In genomic region chr2:172977409-172978130, GRCm38 (mm10) we compare ENCODE assay signal across 8 mouse cellular contexts. TPM values are rescaled to one million over a fixed set of nuclear protein-coding genes. Genes with fewer than 3 reads are reported as not detected.
A peak's percentile ranks its signal among the peaks of the same experiment; 100 is the strongest.
DNase-seq lines count a peak whose midpoint lies in the region; ATAC-seq and TF ChIP-seq lines count a peak whose summit lies in the region.

Spo11 (plus strand) TSS chr2:172977700.

- no peak for TF ChIP-seq POLR2A in testis, adult 2 months (IDR thresholded peaks at IDR 0.05; ENCODE audit: control insufficient read depth, low read depth, low read length)

- WGBS in forebrain, embryonic 11.5 days: 11% methylated on average over 14 of the region's 14 CpGs
- WGBS in liver, embryonic 14.5 days (ENCODE audit: insufficient replicate concordance): 10% methylated on average over 14 of the region's 14 CpGs

- H3K27ac ChIP-seq in testis, adult 2 months (ENCODE audit: control insufficient read depth, insufficient read depth, low read depth, low read length): no peak within 1 kb of the TSS
- peak within 1 kb of the TSS; percentile 48; the same call in 1 of the 2 replicates for H3K27ac ChIP-seq in forebrain, embryonic 11.5 days (ENCODE audit: low read depth, low read length)
- H3K27ac ChIP-seq in liver, embryonic 14.5 days: no peak within 1 kb of the TSS

- TF ChIP-seq EP300 in liver, embryonic 14.5 days (IDR thresholded peaks at IDR 0.05; ENCODE audit: low read depth): no peak

- H3K27me3 ChIP-seq in testis, adult 2 months (ENCODE audit: control insufficient read depth, insufficient read depth, low read length): no peaks in the 10 kb centered on the region
- no peaks in the 10 kb centered on the region for H3K27me3 ChIP-seq in forebrain, embryonic 11.5 days (ENCODE audit: control insufficient read depth, insufficient read depth, low read length)
- H3K27me3 ChIP-seq in liver, embryonic 14.5 days (ENCODE audit: control insufficient read depth, insufficient read depth, low read length): no peaks in the 10 kb centered on the region
- H3K27me3 ChIP-seq in splenic B cell, adult 2 months (ENCODE audit: control insufficient read depth, insufficient read depth, low read length, poor library complexity, severe bottlenecking): no peaks in the 10 kb centered on the region

- DNase-seq in testis, postnatal 10 days (ENCODE audit: low spot score): no peak
- peak; percentile 71 for DNase-seq in forebrain, embryonic 11.5 days (ENCODE audit: low spot score)
- DNase-seq in liver, embryonic 14.5 days (ENCODE audit: low read depth in 3 of 3, low spot score in 3 of 3): no peak
- DNase-seq in splenic B cell, adult 2 months (ENCODE audit: low read depth, low spot score): peak; percentile 51
- DNase-seq in right cerebral cortex, postnatal 36 days (ENCODE audit: low spot score in 2 of 2): no peak
- no peak for DNase-seq in ovary, postnatal 14 days (ENCODE audit: low spot score)
- DNase-seq in kidney, adult 9 months: no peak

- ATAC-seq in forebrain, embryonic 11.5 days (replicated peaks; ENCODE audit: low FRiP score): no peak; the same call in 1 of the 2 replicates
- ATAC-seq in liver, embryonic 14.5 days (ENCODE audit: insufficient read depth): no peak

- peak within 1 kb of the TSS; percentile 35 for H3K4me2 ChIP-seq in forebrain, embryonic 11.5 days (ENCODE audit: low read depth, low read length, severe bottlenecking)
- H3K4me2 ChIP-seq in liver, embryonic 14.5 days (ENCODE audit: low read depth): peak within 1 kb of the TSS; percentile 23; the same call in 1 of the 2 replicates

- H3K36me3 ChIP-seq in testis, adult 2 months (ENCODE audit: control insufficient read depth, insufficient read depth, low read length): no peaks in the 10 kb centered on the region
- no peaks in the 10 kb centered on the region for H3K36me3 ChIP-seq in forebrain, embryonic 11.5 days (ENCODE audit: control insufficient read depth, insufficient read depth, low read length)
- no peaks in the 10 kb centered on the region for H3K36me3 ChIP-seq in liver, embryonic 14.5 days (replicated peaks; ENCODE audit: control insufficient read depth, insufficient read depth, low read depth)
- H3K36me3 ChIP-seq in splenic B cell, adult 2 months (ENCODE audit: control insufficient read depth, insufficient read depth, low read length, poor library complexity, severe bottlenecking): no peaks in the 10 kb centered on the region

- peak within 1 kb of the TSS; percentile 10 for H3K9ac ChIP-seq in forebrain, embryonic 11.5 days (ENCODE audit: low read length)
- no peak within 1 kb of the TSS for H3K9ac ChIP-seq in liver, embryonic 14.5 days (replicated peaks)

- no peak for TF ChIP-seq CTCF in testis, adult 2 months (IDR thresholded peaks at IDR 0.05; ENCODE audit: control insufficient read depth, insufficient read depth, insufficient replicate concordance, low read depth, low read length)
- TF ChIP-seq CTCF in liver, embryonic 14.5 days (IDR thresholded peaks at IDR 0.05; ENCODE audit: low read depth): no peak

- peaks cover 5% of the 10 kb centered on the region for H3K4me1 ChIP-seq in testis, adult 2 months (ENCODE audit: control insufficient read depth, insufficient read depth, low read length)
- peaks cover 13% of the 10 kb centered on the region for H3K4me1 ChIP-seq in forebrain, embryonic 11.5 days (replicated peaks; ENCODE audit: control insufficient read depth, insufficient read depth, low read length)
- 0 out of 4 replicates have a peak, but pooled peaks cover 0 to 2% of the 10 kb centered on the region in 2 experiments for H3K4me1 ChIP-seq in liver, embryonic 14.5 days (replicated peaks; ENCODE audit: control insufficient read depth in 2 of 2, insufficient read depth in 2 of 2, low read length in 1 of 2)

- no peak within 1 kb of the TSS for H3K4me3 ChIP-seq in testis, adult 2 months (ENCODE audit: control insufficient read depth, low read depth, low read length)
- no peak within 1 kb of the TSS for H3K4me3 ChIP-seq in forebrain, embryonic 11.5 days (ENCODE audit: low read depth, low read length)
- H3K4me3 ChIP-seq in liver, embryonic 14.5 days (ENCODE audit: insufficient read depth in 1 of 2, low read depth in 2 of 2, low read length in 2 of 2): no peak within 1 kb of the TSS

- no peaks in the 10 kb centered on the region for H3K9me3 ChIP-seq in forebrain, embryonic 11.5 days (ENCODE audit: control insufficient read depth, low read length)
- no peaks in the 10 kb centered on the region for H3K9me3 ChIP-seq in liver, embryonic 14.5 days (ENCODE audit: control insufficient read depth, low read length)

RNA-seq across cellular contexts. Expression of gene Spo11, which starts in this region (rescaled TPM):
- 64.1 and 88.7 TPM in 2 replicates for polyA plus RNA-seq in testis, adult 2 months (2012; rRNA removed)
- polyA plus RNA-seq in forebrain, embryonic 11.5 days (2014; fragmentation: Nextera tagmentation; extraction: Ambion mirVana): 0.47 and 0.71 TPM in 2 replicates
- 0.01 and 0.03 TPM in 2 replicates for polyA plus RNA-seq in liver, embryonic 14.5 days (2012; rRNA removed)
- polyA plus RNA-seq in liver, embryonic 14.5 days (2014; fragmentation: Nextera tagmentation; extraction: Ambion mirVana): not detected in 2 replicates

Comparison
In these comparisons a context has a peak if more than half of its experiments do, and no peak if none do; other contexts are left out.
1. RNA of gene Spo11 (polyA plus RNA-seq): 64.1 to 88.7 TPM in testis, adult 2 months; 0.47 to 0.71 TPM in forebrain, embryonic 11.5 days and 0.01 to 0.03 TPM in liver, embryonic 14.5 days; every median in the first group is over 10 times any median in the second.
2. Peak in DNase-seq, H3K27ac ChIP-seq, H3K9ac ChIP-seq and H3K4me2 ChIP-seq in forebrain, embryonic 11.5 days; RNA of the gene not detected or under 1 TPM.